Mouse (Mus musculus) c-Kit-positive CD71-positive TER-119-negative erythroid progenitor cells, embryonic 14.5 days (primary cell): ENCODE measurements around the gene Cyb5rl.
"Not testable (repeated sequence)": the region's sequence is repeated elsewhere in the genome, so short reads cannot be mapped to it uniquely, and the experiment has no call there.

ENCODE experiments used
- DNase-seq: peaks from one replicate; pipeline ENCODE4 v3.0.0-alpha.2; 2013; ENCODE audit warnings: low read depth

The Cyb5rl gene

DNA sequence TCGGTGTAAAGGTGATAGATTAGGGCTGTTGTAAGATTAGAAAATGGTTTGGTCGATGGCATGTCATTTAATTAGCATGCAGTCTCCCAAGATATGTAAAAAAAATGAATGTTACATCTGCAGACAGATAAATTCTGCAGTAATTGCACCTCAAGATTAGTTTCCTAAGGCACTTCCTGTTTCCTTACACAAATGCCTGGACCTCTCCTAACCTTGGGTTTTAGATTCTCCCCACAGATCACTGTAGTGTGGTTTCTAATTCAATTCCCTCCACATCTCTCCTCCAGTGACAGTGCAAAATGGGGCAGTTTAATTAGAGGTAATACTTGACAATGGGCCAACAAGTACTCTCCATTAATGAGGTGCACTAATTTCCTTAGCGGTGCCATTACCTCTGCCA lies 3.6 kb upstream of the Cyb5rl start:
- no peak for DNase-seq

GRCm38 (mm10) chr4:107064394-107065098 lies 2.2 kb upstream of the Cyb5rl start:
- DNase-seq = no peak

- no peak for DNase-seq
Measured at GRCm38 (mm10) chr4:107067151-107067840, 508 bp downstream of the Cyb5rl start.

GRCm38 (mm10) chr4:107072343-107072742 lies 5.6 kb downstream of the Cyb5rl start:
- no peak for DNase-seq

DNA sequence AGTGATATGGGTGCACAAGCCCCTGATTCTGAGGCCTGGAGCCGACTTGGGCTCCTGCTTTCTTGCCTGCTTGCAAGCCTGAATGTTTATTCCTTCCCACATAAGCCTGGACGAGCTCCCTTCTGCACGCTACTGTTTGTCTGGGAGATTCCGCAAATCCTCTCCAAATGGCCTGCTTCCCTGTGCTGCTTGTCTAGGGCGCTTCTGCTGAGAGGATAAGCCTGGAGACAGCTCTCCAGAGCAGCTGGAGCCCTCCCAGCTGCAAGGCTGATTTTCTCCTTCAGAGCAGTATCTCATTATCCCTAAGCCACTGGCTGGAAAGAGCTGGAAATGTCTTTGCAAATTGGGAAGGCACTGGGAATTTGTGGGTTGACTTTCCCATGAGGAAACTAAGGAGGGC lies 8.7 kb downstream of the Cyb5rl start:
- no peak for DNase-seq

- no peak for DNase-seq
Measured at GRCm38 (mm10) chr4:107078894-107079293, 12.1 kb downstream of the Cyb5rl start.

DNA sequence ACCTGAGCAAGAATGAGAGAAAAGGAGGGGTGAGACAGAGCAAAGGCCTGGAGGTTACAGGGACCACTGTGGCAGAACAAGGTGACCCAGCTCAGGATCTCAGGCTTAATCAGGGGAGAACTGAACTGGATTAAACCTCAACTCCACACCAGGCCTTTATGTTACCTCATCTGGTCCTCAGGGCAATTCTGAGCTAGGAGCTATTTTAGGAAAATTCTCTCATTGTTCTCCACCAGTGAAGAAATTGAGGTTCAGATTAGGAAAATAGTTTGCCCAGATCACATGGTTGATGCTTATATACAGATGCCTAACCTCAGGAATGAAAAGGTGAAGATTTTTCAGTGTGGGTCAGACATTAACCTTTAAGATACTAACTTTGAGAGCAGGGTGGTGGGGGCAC lies 12.9 kb downstream of the Cyb5rl start:
- no peak for DNase-seq

DNA sequence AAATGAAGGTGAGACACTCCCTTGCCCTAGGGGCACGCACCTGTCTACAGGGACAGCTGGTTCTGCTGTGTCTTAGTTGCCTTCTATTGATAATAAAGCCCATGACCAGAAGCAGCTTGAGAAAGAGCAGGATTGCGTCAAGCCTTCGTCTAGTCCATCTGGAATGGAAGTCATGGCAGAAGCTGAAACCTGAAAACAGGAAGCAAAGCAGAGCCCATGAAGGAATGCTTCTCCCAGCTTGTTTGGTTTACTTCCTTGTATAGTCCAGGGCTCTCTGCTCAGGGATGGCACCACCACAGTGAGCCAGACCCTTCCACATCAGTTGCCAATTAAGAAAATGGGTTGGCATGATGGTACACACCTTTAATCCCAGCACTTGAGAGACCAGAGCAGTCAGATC lies 15.4 kb downstream of the Cyb5rl start:
- no peak for DNase-seq

- no peak for DNase-seq
Measured at GRCm38 (mm10) chr4:107083126-107083525, 16.3 kb downstream of the Cyb5rl start.

DNA sequence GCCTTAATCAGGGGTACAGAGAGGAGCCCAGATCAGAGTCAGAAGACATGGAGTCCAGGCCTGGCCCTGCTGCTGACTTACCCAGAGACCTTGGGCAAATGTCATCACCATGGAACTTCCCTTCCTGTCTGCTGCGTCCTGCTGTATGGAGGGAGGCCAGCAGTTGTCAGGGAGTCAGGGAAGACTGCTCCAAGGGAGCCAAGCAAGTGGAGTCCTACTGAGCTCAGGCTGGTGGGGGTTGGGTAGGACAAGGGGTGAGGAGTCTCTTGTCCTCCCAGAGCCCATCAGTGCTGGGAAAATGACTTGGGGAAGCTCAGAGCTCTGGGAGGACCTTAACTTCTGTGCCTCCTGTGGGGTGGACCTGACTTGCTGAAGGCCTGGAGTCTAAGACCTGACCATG lies 17.6 kb downstream of the Cyb5rl start:
- DNase-seq = no peak

- no peak for DNase-seq
Measured at GRCm38 (mm10) chr4:107084858-107085257, 18.1 kb downstream of the Cyb5rl start.

GRCm38 (mm10) chr4:107091696-107092095 lies 24.9 kb downstream of the Cyb5rl start:
- DNase-seq = no peak

DNA sequence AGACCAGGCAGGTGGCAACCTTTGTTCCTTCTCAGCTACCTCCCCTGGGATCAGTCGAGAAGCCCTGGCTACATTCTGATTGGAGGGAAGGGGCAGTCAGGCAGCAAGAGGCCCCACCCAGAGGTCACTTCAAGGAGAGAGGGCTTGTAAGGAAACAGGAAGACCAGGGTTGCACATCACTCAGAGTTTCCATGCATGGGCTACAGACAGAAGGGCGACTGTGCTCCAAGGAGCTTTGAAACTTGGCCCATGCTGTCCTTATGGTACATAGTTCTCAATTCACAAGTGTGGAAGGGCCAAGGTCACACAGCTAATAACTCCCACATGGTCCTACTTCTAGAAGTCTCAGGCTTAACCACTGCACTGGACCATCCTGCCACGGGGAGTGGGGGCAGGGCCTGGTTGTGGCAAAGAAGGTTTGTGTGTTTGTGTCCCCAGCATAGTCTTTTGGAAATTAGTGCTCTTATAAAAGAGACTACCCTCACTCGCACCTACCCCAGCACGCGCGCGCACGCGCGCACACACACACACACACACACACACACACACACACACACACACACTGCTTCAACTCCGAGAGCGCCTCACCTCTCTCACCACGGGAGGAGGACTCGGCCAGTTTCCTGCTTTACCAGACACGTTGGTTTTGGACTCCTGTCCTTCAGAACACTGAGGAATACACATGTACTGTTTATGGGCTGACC lies 27.8 kb downstream of the Cyb5rl start:
- DNase-seq = no peak

DNA sequence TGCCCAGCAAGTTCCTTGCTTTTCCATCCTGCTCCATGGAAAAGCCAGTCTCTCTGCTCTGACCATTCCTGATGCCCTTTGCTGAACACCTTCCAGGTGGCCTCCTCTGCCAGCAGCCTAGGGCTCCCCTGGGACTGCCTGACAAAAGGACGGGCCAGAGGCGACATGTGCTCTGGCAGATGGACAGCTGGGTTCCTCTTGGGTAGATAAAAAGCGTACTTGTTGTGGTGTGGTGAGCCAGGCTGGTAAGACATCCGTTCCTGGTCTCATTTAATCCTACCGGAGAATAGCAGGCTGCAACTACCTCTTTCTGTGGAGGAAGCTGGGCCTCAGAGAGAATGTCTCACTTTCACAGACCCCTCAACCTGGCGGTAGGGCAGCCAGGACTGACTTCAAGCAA lies 29.3 kb downstream of the Cyb5rl start:
- no peak for DNase-seq

- no peak for DNase-seq
Measured at GRCm38 (mm10) chr4:107096841-107097373, 30.1 kb downstream of the Cyb5rl start, which contains the start of gene Cdcp2. Gene Cdcp2, plus strand, starts transcription at chr4:107096891.

DNA sequence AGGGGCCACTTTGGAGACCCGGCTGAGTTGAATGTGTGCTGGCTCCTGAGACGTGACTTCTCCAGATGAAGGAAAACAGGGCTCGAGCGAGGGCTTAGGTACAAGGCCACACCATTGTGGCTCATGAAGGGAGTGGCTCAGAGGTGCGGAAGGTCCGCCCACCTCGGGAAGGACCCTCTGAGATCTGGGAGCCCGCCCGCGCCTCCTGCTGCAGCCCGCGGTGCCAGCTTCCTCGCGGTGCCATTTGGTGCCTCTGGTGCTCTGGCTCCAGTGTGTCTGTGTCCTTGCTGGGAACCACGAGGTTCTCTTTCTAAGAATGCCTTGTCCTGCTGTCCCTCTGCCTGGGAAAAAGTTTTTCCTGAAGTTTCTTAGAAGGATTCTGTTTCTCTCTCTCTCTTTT lies 31.1 kb downstream of the Cyb5rl start:
- no peak for DNase-seq

- DNase-seq = no peak
Measured at GRCm38 (mm10) chr4:107098375-107098774, 31.6 kb downstream of the Cyb5rl start.

DNA sequence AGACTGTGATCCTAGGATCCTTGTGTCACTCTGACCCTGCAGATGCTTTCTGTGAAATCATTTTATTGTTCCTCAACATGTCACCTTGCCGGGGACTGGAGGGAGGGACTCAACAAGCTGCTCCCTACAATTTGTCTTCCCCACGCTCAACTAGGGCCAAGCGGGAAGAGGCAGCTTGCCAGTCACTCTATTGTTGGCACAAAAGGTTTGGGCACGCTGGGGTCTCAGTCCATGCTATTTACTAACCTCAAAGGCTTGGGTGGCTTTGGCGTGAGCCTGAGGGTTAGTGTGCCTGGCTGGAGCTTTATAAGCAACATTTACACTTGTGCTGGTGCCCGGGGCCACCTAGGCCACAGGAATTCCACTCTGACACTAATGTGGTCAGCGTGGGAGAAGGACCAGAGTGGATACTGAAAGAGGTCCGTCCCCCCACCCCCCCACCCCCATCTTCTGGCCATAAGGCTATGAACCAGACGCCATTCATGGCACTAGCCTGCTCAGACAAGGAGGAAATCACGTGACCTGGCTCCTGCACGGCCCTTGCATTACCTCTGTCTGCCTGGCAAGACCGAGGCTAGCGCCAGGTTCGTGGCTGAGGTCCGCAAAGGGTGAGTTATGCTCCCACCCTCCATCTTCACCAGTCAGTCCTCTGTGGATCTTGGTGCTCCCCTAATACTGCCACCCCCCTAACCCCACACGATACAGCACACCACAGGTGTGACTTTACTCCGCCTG lies 32.2 kb downstream of the Cyb5rl start:
- no peak for DNase-seq

DNA sequence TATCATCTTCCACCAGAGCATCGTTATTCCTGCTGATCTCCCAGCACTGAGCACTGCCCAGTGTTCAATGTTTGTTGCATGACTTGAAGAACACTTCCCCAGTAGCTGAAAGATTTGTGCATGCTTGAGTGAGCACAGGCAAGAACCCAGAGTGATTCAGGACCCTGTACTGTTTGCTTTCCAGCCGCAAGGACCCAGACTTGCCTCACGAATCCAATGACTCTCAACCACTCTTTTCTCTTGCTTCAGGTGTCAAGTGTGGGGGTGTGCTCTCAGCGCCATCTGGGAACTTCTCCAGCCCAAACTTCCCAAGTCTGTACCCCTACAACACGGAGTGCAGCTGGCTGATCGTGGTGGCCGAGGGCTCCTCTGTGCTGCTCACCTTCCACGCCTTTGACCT lies 35.4 kb downstream of the Cyb5rl start:
- DNase-seq = no peak

- DNase-seq = no peak
Measured at GRCm38 (mm10) chr4:107106777-107107176, 40.0 kb downstream of the Cyb5rl start.

GRCm38 (mm10) chr4:107108291-107108731 lies 41.5 kb downstream of the Cyb5rl start:
- no peak for DNase-seq

GRCm38 (mm10) chr4:107109181-107109580 lies 42.4 kb downstream of the Cyb5rl start:
- not testable (repeated sequence) for DNase-seq
